Mouse (Mus musculus): ENCODE results near the gene Bptf. TPM values are rescaled to one million over a fixed set of nuclear protein-coding genes. Genes with fewer than 3 reads are reported as not detected.
A peak's percentile ranks its signal among the peaks of the same experiment; 100 is the strongest.
"Not testable (repeated sequence)": the region's sequence is repeated elsewhere in the genome, so short reads cannot be mapped to it uniquely, and the experiment has no call there.

Bptf gene
- polyA plus RNA-seq, 1 experiment = 49.4 TPM

DNA sequence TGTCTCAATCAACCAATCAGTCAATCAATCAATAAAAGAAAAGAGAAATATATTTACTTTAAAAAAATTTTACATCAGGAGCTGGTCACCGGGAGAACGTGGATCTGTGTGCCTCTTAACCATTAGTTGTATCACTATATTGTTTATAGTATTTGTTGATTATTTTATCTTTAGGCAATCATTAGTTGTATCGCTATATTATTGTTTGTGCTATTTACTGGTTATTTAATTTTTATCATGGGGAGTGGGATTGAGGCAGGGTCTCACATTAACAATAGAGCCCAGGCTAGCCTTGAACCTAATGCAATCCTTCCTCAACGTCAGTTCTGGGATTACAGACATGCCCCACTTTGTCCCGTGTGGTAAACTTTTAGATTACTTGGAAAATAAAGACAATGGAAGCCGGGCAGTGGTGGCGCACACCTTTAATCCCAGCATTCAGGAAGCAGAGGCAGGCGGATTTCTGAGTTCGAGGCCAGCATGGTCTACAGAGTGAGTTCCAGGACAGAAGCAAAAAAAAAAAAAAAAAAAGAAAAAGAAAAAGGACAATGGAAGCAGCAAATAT lies 131.9 kb downstream of the Bptf start:
- Histone ChIP-seq H3K4me3 (ENCODE audit: insufficient read depth, low read length) (peak overlapping the region; percentile 32), H3K27ac (ENCODE audit: insufficient read depth, low read length) (no peak overlapping the region), H3K4me1 (ENCODE audit: control insufficient read depth, insufficient read depth, low read length) (peaks cover 2% of the 10 kb centered on the region; the same call in 1 of the 2 replicates)
- TF ChIP-seq POLR2A (IDR thresholded peaks at IDR 0.05; ENCODE audit: low read depth, low read length) = no peak

DNA sequence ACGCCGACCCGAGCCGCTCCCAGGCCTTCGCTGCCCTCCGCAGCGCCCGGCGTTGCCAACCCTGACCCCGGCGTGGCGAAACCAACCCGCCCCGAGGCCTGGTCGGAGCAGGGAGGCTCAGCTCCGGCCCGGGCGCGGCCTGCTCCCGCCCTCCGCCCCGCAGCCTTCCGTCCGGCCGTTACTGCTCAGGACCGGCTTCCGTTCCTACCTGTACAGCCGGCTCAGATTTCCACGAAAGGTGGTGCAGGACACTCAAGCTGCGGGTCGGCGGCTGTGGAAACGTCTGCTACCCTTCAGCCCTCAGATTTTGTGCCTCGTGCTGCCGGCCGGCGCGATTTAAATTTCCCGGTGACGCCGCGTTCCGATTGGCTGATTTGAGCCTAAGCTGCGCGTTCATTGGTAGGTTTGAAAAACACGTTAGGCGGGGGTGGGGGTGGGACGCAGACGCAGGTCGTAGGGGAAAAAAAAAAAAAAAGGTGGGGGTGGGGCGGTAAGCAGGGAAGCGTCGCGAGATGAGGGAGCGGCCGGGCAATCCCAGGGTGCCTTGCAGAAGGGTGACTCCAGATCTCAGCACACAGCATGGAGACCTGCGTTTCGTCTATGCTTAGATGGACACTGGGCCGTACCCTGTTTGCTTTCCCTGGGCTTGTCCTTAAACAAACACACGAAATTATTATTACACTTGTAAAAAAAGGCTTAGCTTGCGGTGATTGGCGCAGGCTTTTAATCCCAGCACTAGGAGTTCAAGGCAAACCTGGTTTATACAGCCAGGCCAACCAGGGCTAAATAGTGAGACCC lies 132.6 kb downstream of the Bptf start, which contains the start of gene Kpna2:
Gene Kpna2 (minus strand): TSS at position 391 of the 798 bp plus-strand sequence.
- H3K4me1 ChIP-seq (ENCODE audit: control insufficient read depth, insufficient read depth, low read length) = peaks cover 2% of the 10 kb centered on the region; the same call in 1 of the 2 replicates
- peak within 1 kb of the TSS; percentile 68 for H3K4me3 ChIP-seq (ENCODE audit: insufficient read depth, low read length)
- H3K27ac ChIP-seq (ENCODE audit: insufficient read depth, low read length) = peak within 1 kb of the TSS; percentile 19
- TF ChIP-seq POLR2A (IDR thresholded peaks at IDR 0.05; ENCODE audit: low read depth, low read length) (peak; percentile 98), CTCF (IDR thresholded peaks at IDR 0.05; ENCODE audit: borderline replicate concordance, insufficient read depth, low read length) (no peak)

DNA sequence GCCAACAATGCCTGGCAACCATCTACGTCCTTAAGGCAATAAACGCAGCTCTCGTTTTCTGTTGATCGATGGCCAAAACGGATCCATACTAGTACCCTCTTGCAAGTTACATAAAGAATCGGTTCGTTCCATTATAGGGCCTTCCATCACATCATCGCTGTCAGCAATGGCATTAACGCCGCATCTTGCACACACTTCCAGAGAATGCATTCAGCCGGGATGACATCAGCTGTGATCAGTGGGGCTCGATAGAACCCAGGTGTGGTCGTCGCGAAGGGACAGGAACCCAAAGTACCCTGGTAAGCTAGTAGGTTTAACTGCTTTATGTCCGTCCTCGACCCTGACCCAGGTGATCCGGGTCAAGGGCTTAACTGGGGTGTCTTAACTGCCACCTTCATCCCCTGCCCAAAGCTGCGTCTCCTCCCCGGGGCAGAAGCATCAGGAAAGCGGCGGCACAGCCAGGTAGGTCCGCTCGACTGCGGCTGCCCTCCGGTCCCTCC lies 133.2 kb downstream of the Bptf start:
- TF ChIP-seq CTCF (IDR thresholded peaks at IDR 0.05; ENCODE audit: borderline replicate concordance, insufficient read depth, low read length) (no peak), POLR2A (IDR thresholded peaks at IDR 0.05; ENCODE audit: low read depth, low read length) (no peak; the same call in 1 of the 2 replicates)
- peak overlapping the region; percentile 19 for H3K27ac ChIP-seq (ENCODE audit: insufficient read depth, low read length)
- H3K4me1 ChIP-seq (ENCODE audit: control insufficient read depth, insufficient read depth, low read length) = peaks cover 2% of the 10 kb centered on the region; the same call in 1 of the 2 replicates
- H3K4me3 ChIP-seq (ENCODE audit: insufficient read depth, low read length) = peak overlapping the region; percentile 68

DNA sequence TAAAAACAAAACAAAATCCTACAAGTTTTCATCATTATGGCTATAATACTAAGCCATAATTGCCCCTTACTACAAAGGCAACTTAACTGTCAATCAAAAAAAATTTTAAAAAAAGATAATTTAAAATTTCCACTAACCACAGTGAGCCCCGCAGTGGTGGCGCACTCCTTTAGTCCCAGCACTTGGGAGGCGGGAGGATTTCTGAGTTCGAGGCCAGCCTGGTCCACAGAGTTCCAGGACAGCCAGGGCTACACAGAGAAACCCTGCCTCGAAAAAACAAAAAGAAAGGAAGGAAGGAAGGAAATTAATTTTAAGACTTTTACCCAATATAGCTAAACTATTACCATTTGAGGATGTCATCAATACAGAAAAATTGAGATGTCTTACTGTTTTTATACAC lies 134.0 kb downstream of the Bptf start:
- Histone ChIP-seq H3K4me1 (ENCODE audit: control insufficient read depth, insufficient read depth, low read length) (peaks cover 2% of the 10 kb centered on the region; the same call in 1 of the 2 replicates), H3K27ac (ENCODE audit: insufficient read depth, low read length) (no peak overlapping the region), H3K4me3 (ENCODE audit: insufficient read depth, low read length) (peak overlapping the region; percentile 68)
- TF ChIP-seq CTCF (IDR thresholded peaks at IDR 0.05; ENCODE audit: borderline replicate concordance, insufficient read depth, low read length) (no peak), POLR2A (IDR thresholded peaks at IDR 0.05; ENCODE audit: low read depth, low read length) (no peak)

GRCm38 (mm10) chr11:106996492-106996891 lies 135.4 kb downstream of the Bptf start:
- H3K27ac ChIP-seq (ENCODE audit: insufficient read depth, low read length); H3K4me1 ChIP-seq (ENCODE audit: control insufficient read depth, insufficient read depth, low read length): not testable (repeated sequence)
- peak overlapping the region; percentile 7 for H3K4me3 ChIP-seq (ENCODE audit: insufficient read depth, low read length)

DNA sequence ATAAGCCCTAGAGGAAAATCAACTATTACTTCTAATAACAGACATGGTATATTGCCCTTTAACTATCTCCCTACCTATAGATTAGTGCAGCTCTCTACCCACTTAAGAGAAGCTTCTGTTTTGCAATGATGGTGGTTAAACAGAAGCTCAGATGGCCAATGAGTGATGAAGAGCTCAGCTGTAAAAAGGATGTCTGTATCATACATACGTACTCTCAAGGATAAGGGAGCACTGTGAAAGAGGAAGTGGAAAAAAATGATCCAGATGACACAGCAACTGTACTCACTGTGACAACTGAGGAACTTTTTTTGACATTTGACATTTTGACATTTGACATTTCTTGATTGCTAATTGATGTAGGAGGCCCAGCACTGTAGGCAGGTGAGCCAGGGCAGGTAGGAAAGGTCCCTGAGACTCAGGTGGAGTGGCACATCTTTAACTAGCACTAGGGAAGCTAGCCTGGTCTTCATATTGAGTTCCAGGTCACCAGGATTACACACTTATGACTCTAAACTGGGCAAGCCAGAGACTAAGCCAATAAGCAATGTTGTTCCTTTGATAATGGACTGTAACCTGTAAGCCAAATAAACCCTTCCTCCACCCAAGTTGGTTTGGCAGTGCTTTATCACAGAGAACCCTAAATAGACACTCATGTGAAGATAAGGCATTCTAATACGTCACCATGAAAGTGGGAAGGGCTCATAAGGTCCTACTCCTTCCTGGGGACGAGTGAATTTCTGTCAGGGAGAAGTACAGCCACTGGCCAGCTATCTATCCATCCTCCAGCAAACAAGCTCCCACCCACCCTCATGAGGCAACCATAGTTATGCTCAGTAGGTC lies 137.5 kb downstream of the Bptf start:
- H3K4me3 ChIP-seq (ENCODE audit: insufficient read depth, low read length) = no peak overlapping the region
- no peak for TF ChIP-seq CTCF (IDR thresholded peaks at IDR 0.05; ENCODE audit: borderline replicate concordance, insufficient read depth, low read length)
- TF ChIP-seq POLR2A (IDR thresholded peaks at IDR 0.05; ENCODE audit: low read depth, low read length) = no peak
- H3K27ac ChIP-seq (ENCODE audit: insufficient read depth, low read length) = no peak overlapping the region
- peaks cover 2% of the 10 kb centered on the region; the same call in 1 of the 2 replicates for H3K4me1 ChIP-seq (ENCODE audit: control insufficient read depth, insufficient read depth, low read length)

DNA sequence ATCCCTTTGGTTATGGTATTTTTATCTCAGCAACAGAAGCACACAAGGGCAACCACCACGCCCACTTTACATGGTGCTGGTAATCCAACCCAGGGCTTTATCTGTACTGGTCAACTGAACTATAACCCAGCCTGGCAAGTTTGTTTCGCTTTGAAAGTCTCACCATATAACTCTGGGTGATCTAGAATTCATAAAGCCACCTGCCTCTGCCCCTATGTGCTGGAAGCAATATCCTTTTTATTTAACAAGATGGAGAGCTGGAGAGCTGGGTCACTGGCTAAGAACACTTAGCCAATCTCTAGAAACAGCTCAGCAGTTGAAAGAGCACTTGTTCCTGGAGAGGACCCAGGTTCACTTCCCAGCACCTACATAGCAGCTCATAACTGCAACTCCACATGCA lies 144.5 kb downstream of the Bptf start:
- H3K27ac ChIP-seq (ENCODE audit: insufficient read depth, low read length) = no peak overlapping the region
- no peak for TF ChIP-seq POLR2A (IDR thresholded peaks at IDR 0.05; ENCODE audit: low read depth, low read length)
- TF ChIP-seq CTCF (IDR thresholded peaks at IDR 0.05; ENCODE audit: borderline replicate concordance, insufficient read depth, low read length) = no peak
- no peaks in the 10 kb centered on the region for H3K4me1 ChIP-seq (ENCODE audit: control insufficient read depth, insufficient read depth, low read length)
- H3K4me3 ChIP-seq (ENCODE audit: insufficient read depth, low read length) = no peak overlapping the region

- H3K4me3 ChIP-seq (ENCODE audit: insufficient read depth, low read length); H3K4me1 ChIP-seq (ENCODE audit: control insufficient read depth, insufficient read depth, low read length); H3K27ac ChIP-seq (ENCODE audit: insufficient read depth, low read length): not testable (repeated sequence)
Observed at GRCm38 (mm10) chr11:106985979-106986604, 145.8 kb downstream of the Bptf start.

Other genes with a start within 250 kb of the Bptf start
- 56.3 and 60.3 TPM in 2 replicates for gene Smurf2, start 211.4 kb downstream of the Bptf start, polyA plus RNA-seq (2011; ENCODE audit: insufficient read length, low read depth, missing spikeins)
- 215 and 225 TPM in 2 replicates for gene Kpna2, start 132.6 kb downstream of the Bptf start, polyA plus RNA-seq (2011; ENCODE audit: insufficient read length, low read depth, missing spikeins)
- 0.60 and 1.4 TPM in 2 replicates for gene 1810010H24Rik, start 106.4 kb downstream of the Bptf start, polyA plus RNA-seq (2011; ENCODE audit: insufficient read length, low read depth, missing spikeins)
- 34.8 and 40.6 TPM in 2 replicates for gene Nol11, start 57.3 kb upstream of the Bptf start, polyA plus RNA-seq (2011; ENCODE audit: insufficient read length, low read depth, missing spikeins)